Mouse (Mus musculus) olfactory bulb, adult 2 months (tissue): ENCODE measurements around the gene Pacrg. TPM values are rescaled to one million over a fixed set of nuclear protein-coding genes. Genes with fewer than 3 reads are reported as not detected.

Experiments used
- H3K27ac ChIP-seq: fragments of 200-500 bp; 2 replicates; pipeline ENCODE4 v1.5.1; 2012; ENCODE audit warnings: low read depth, low read length; ENCODE audit not compliant: insufficient read depth
- H3K4me1 ChIP-seq: fragments of 200-500 bp; 2 replicates; pipeline ENCODE4 v1.6.1; 2012; ENCODE audit warnings: low read length; ENCODE audit not compliant: control insufficient read depth, insufficient read depth
- H3K4me3 ChIP-seq: fragments of 200-500 bp; 2 replicates; pipeline ENCODE4 v1.5.1; 2012; ENCODE audit warnings: mild to moderate bottlenecking, low read depth, low read length, moderate library complexity; ENCODE audit not compliant: insufficient read depth
- CTCF ChIP-seq: fragments of 200-500 bp; IDR thresholded peaks from 2 replicates; pipeline ENCODE4 v1.5.1; 2012; ENCODE audit warnings: low read depth, mild to moderate bottlenecking, low read length, moderate library complexity; ENCODE audit not compliant: insufficient read depth
- POLR2A ChIP-seq: fragments of 200-500 bp; IDR thresholded peaks from 2 replicates; pipeline ENCODE4 v1.6.1; 2012; ENCODE audit warnings: mild to moderate bottlenecking, low read depth, low read length, moderate library complexity; ENCODE audit not compliant: insufficient read depth
- WGBS: fragments of 180-500 bp; shearing (Covaris S2); methylation state at CpG from one replicate; pipeline ENCODE4 v1.1.7; 2018; 5-methylcytosine and 5-hydroxymethylcytosine counted together
- polyA plus RNA-seq: library from polyadenylated mRNA; stranded (reverse); fragments of >200 nt; gene quantifications from 2 replicates; pipeline ENCODE4 v1.2.4, GENCODE M21; 2012; ENCODE audit warnings: low replicate concordance; ENCODE audit not compliant: missing spikeins, insufficient read depth, insufficient read length

Pacrg gene
- polyA plus RNA-seq, 1 experiment: not detected

GRCm38 (mm10) chr17:10451306-10452077 lies 388.6 kb downstream of the Pacrg start:
- TF ChIP-seq CTCF: no peak
- no peak for TF ChIP-seq POLR2A
- WGBS: 70% methylated on average over 10 of the region's 10 CpGs

GRCm38 (mm10) chr17:10449800-10450299 lies 390.3 kb downstream of the Pacrg start:
- H3K4me3 ChIP-seq: no peak overlapping the region
- WGBS: 86% methylated on average over 14 of the region's 14 CpGs
- peaks cover 17% of the 10 kb centered on the region for H3K4me1 ChIP-seq
- H3K27ac ChIP-seq: no peak overlapping the region
- TF ChIP-seq POLR2A (no peak), CTCF (no peak)

More at GRCm38 (mm10) chr17:10451306-10452077, 388.6 kb downstream of the Pacrg start:
- Histone ChIP-seq H3K4me3 (no peak overlapping the region), H3K4me1 (peaks cover 17% of the 10 kb centered on the region), H3K27ac (no peak overlapping the region)

- peaks cover 17% of the 10 kb centered on the region for H3K4me1 ChIP-seq
- no peak overlapping the region for H3K4me3 ChIP-seq
- no peak overlapping the region for H3K27ac ChIP-seq
- WGBS: 47% methylated on average over 5 of the region's 5 CpGs
- TF ChIP-seq POLR2A: no peak
- no peak for TF ChIP-seq CTCF
These were observed 391.7 kb downstream of the Pacrg start for GRCm38 (mm10) chr17:10448417-10448816.

GRCm38 (mm10) chr17:10441501-10442111 lies 398.5 kb downstream of the Pacrg start:
- TF ChIP-seq POLR2A (no peak), CTCF (no peak)
- whole genome bisulfite sequencing: 49% methylated on average over 16 of the region's 16 CpGs
- Histone ChIP-seq H3K4me1 (peaks cover 12% of the 10 kb centered on the region), H3K27ac (no peak overlapping the region), H3K4me3 (no peak overlapping the region)

- TF ChIP-seq POLR2A: no peak
- TF ChIP-seq CTCF: no peak
- peaks cover 12% of the 10 kb centered on the region for H3K4me1 ChIP-seq
- H3K4me3 ChIP-seq: no peak overlapping the region
- 64% methylated on average over 3 of the region's 3 CpGs for WGBS
- H3K27ac ChIP-seq: no peak overlapping the region
These were observed 399.1 kb downstream of the Pacrg start for GRCm38 (mm10) chr17:10440961-10441360.

- no peak for TF ChIP-seq POLR2A
- TF ChIP-seq CTCF: no peak
- 69% methylated on average over 8 of the region's 8 CpGs for WGBS
- H3K27ac ChIP-seq: no peak overlapping the region
These were observed 400.3 kb downstream of the Pacrg start for GRCm38 (mm10) chr17:10439815-10440214.

GRCm38 (mm10) chr17:10434867-10435266 lies 405.2 kb downstream of the Pacrg start:
- Histone ChIP-seq H3K4me3 (no peak overlapping the region), H3K4me1 (peaks cover 3% of the 10 kb centered on the region), H3K27ac (no peak overlapping the region)
- 71% methylated on average over 1 of the region's 1 CpGs for WGBS
- TF ChIP-seq CTCF: no peak
- TF ChIP-seq POLR2A: no peak

More at GRCm38 (mm10) chr17:10439815-10440214, 400.3 kb downstream of the Pacrg start:
- H3K4me3 ChIP-seq: no peak overlapping the region
- peaks cover 12% of the 10 kb centered on the region for H3K4me1 ChIP-seq

- H3K4me3 ChIP-seq: no peak overlapping the region
- TF ChIP-seq POLR2A (no peak), CTCF (no peak)
- H3K4me1 ChIP-seq: no peaks in the 10 kb centered on the region
- WGBS: 95% methylated on average over 7 of the region's 7 CpGs
- H3K27ac ChIP-seq: no peak overlapping the region
These were observed 407.5 kb downstream of the Pacrg start for GRCm38 (mm10) chr17:10432525-10433180.

GRCm38 (mm10) chr17:10431849-10432524 lies 408.1 kb downstream of the Pacrg start:
- WGBS: 83% methylated on average over 6 of the region's 6 CpGs
- H3K4me1 ChIP-seq: no peaks in the 10 kb centered on the region
- TF ChIP-seq CTCF: no peak
- no peak for TF ChIP-seq POLR2A
- no peak overlapping the region for H3K4me3 ChIP-seq
- no peak overlapping the region for H3K27ac ChIP-seq
